Mouse (Mus musculus) thymus, adult 2 months (tissue): ENCODE measurements at regions not wholly inside any gene's neighbourhood (a gene's known extent, or its start where the extent isn't known, plus 50 kb on each side); places are given as distances from the start of the nearest gene placed in this dataset.

Source experiments
- CTCF ChIP-seq: fragments of 200-500 bp; IDR thresholded peaks from 2 replicates; pipeline ENCODE4 v1.5.1; 2012; ENCODE audit warnings: mild to moderate bottlenecking, control low read depth, low read length, moderate library complexity, borderline replicate concordance; ENCODE audit not compliant: control insufficient read depth, poor library complexity, insufficient read depth; ENCODE audit errors: extremely low read depth
- POLR2A ChIP-seq: fragments of 200-500 bp; IDR thresholded peaks from 2 replicates; pipeline ENCODE4 v1.6.1; 2012; ENCODE audit warnings: mild to moderate bottlenecking, low read length, control low read depth, moderate library complexity; ENCODE audit not compliant: control insufficient read depth, poor library complexity, insufficient read depth; ENCODE audit errors: extremely low read depth

DNA sequence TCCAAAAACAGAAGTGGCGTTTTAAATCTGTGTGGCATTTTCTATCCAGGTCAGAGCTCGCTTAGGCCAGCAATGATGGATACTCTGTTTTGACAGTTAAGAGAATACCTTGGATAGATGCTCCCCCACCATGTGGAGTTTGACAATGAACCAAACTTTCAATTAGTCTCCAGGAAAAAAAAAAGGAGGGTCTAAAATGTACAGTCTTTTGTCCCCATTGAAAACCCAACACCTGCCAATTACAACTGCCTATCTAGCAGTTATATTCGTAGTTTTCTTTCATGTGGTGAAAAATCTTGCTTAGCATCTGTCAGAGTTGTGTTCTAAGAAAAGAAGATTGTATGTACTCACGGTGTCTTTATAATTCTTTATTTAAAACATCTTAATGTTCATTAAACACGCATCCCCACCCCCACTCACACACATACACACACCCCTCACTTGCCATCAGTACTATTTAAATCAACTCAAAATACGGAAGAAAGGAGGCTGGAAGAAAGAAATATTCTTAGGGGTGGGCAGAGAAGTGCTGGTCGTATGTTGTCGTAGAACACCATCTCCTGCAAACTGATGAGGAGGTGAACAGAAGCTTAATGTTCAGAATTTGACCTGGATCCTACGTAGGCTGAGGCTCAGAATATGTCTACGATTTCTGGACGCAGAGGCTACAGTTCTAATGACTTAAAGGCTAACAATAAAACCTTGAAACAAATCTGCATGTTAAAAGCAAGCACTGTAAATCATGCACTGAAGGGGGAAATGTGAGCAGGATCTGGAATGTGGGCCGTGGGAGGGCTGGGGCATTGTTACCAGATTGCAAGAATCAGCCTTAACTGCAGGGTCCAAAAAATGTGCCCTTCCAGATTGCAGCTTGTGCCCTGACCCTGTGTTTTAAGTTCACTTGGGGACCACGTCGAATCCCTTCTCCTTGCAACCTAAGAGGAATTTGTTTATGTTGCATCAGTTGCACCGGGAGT, 147.2 kb upstream of the Hhip start:
- TF ChIP-seq CTCF = no peak
- TF ChIP-seq POLR2A = no peak
